Mouse (Mus musculus) ES-CJ7 (cell line): ENCODE measurements around the gene Cyp4a29.
"Not testable (repeated sequence)": the region's sequence is repeated elsewhere in the genome, so short reads cannot be mapped to it uniquely, and the experiment has no call there.

Experiments used
- DNase-seq: peaks from one replicate; pipeline ENCODE4 v3.0.0; 2011; ENCODE audit warnings: low read depth, low spot score

Cyp4a29 gene

DNA sequence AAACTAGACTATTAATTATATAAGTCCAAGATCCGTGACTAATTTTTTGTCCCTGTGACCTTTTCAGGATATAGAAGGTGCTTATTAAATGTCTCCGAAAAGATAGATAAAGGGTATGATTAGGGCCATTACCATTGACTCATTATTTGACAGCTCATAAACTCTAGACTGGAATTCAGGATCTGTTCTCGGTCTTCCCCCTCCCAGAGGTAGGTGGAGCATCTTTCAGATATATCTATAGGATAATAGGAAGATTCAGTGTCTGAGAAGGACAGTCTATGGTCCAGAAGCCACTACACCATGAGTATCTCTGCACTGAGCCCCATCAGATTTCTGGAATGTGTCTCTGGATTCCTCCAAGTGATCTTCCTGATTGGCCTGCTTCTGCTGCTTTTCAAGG is at the start of gene Cyp4a29:
TSS of gene Cyp4a29 (plus strand) at position 301 of the 400 bp plus-strand sequence.
- DNase-seq, result no peak

DNA sequence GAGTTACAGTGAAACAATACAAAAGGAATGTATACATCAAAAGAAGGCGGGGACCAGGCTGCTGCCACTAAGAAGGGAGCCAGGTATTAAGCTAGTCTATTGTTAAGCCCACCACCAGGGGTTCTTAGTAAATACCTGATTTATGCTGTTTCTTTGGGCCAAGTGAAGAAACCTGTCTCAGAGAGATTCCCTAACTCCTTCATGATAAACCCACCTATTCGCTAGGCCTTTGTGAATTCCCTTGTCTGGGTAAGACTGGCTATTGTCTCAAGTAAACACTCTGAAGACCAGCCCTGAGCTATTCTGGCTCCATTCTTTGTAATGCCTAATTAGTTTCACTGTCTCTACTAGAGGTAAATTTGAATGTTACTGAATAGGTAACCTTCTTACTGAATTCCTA is 9.0 kb upstream of the Cyp4a29 start:
- peak; percentile 88 for DNase-seq

DNA sequence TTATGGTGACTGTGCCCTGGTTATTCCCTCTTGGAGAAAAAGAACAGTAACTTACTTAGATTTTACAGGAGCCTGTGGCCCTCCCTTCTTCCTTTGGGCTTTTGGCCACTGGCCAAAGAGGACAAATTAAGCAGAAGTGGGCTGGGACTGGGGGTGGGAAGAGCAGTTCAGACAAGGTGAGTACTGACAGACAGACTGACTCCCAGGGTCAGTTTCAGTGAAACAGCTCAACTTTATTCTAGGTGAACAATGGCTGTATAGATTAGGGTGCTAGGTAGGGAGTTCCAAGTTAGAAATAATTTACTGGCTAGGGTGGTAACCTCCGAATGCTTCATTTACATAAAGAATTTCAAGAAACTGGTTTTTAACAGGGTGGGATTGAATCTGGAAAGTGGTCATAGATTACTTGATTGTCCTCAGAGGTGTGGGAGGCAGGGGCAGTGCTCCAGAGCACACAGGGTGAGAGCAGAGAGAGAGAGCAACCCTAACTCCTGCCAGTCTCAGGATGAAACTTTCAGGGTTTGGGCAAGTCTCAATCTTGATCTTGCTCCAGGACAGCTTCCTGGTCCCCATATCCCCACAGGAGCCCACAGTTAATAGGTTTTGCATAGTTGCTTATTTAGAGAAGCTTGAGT is 5.3 kb upstream of the Cyp4a29 start:
- DNase-seq, result no peak

DNA sequence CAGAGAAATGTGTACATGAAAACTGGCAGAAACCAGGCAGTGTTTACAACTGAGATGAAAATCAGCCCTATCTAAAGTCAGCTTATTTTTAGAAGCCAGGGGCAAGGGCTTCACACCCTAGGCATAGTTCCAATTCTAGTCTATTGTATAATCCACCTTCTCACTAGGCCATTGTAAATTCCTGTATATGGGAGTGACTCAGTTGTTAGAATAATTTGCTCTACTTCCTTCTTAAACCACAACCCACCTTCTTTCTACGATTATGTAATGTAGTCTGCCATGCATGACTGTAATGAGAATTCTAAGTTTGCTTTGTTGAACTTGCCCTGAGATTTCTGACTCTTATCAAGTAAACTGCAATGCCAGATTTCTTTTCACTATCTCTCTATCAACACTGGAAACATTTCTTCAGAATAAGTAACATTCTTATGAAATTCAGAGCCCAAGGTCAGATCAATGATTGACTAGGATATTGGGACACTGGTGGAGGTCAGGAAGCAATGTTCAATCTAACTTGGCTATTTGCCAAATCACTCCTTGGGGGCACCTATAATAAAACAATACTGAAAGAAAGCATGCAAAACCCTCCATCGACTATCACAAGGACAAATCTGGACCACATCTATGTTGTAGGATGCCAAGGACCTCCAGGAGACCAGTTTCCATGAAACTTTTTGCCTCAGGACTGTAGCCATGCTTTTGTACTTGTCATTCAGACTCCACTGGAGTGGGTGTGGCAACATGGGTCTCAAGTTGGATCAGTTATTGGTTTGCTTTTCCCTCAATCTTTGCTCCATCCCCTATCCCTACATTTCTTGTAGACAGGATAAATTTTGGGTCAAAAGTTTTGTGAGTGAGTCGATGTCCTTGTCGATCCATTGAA is 23.0 kb downstream of the Cyp4a29 start:
- not testable (repeated sequence) for DNase-seq

GRCm38 (mm10) chr4:115278215-115278982 is 36.5 kb downstream of the Cyp4a29 start:
- not testable (repeated sequence) for DNase-seq

- no peak for DNase-seq
These were observed 38.5 kb downstream of the Cyp4a29 start for GRCm38 (mm10) chr4:115280342-115280741.

DNA sequence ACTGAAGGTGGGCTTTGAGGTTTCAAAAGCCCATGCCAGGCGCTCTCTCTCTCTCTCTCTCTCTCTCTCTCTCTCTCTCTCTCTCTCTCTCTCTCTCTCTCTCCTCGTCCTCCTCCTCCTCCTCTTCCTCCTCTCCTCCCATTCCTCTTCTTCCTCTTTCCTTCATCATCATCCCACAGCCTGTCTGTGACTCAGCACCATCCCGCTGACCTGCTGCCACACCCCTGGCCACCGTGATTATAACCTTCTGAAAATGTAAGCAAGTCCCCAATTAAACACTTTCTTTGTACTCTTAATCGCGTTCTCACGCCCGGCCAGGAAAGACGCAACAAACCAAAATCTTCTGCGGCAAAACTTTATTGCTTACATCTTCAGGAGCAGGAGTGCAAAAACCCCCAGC is 38.9 kb downstream of the Cyp4a29 start:
- not testable (repeated sequence) for DNase-seq

GRCm38 (mm10) chr4:115281231-115281767 is 39.4 kb downstream of the Cyp4a29 start:
- DNase-seq, result not testable (repeated sequence)

DNA sequence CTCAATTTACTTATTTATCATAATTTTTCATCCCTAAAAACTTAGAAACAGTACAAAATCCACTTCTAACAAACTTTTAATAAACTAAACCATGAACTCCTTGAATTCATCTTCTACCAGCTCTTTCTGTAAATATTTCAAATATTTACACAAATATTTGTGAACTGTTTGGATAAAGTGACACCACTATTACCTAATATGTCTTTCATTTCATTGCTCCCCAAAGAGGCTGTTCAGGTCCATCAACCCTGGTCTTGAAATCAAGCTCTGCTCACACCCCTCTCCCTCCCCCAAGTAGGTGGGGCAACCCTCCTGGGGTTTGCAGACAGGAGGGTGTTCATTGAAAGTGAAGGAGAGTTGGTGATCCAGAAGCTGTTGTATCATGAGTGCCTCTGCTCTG is 56.9 kb downstream of the Cyp4a29 start, which contains the start of gene Cyp4a12a:
TSS of gene Cyp4a12a (plus strand) at position 301 of the 400 bp plus-strand sequence.
- DNase-seq, result not testable (repeated sequence)
